Mouse (Mus musculus) bone marrow macrophage, adult 2 months (primary cell): ENCODE measurements at regions not wholly inside any gene's neighbourhood (a gene's known extent, or its start where the extent isn't known, plus 50 kb on each side); places are given as distances from the start of the nearest gene placed in this dataset.

ENCODE experiments used
- CTCF ChIP-seq: IDR thresholded peaks from 2 replicates; pipeline ENCODE4 v1.5.1; 2012; ENCODE audit warnings: low read depth, mild to moderate bottlenecking, low read length, moderate library complexity
- POLR2A ChIP-seq: IDR thresholded peaks from 2 replicates; pipeline ENCODE4 v1.6.1; 2012; ENCODE audit warnings: mild to moderate bottlenecking, low read depth, low read length, borderline replicate concordance

GRCm38 (mm10) chr8:116229654-116230136, 275.1 kb upstream of the Dynlrb2 start:
- TF ChIP-seq POLR2A (no peak), CTCF (no peak)
